Mouse (Mus musculus): ENCODE results near the gene Gm21731.
"Not testable (repeated sequence)": the region's sequence is repeated elsewhere in the genome, so short reads cannot be mapped to it uniquely, and the experiment has no call there.

Gm21731 gene

GRCm38 (mm10) chr13:120238811-120239210, at the start of gene Gm21731:
Gene Gm21731 (plus strand): TSS chr13:120239111.
- DNase-seq (ENCODE audit: low read depth, low spot score), result not testable (repeated sequence)

- not testable (repeated sequence) for DNase-seq (ENCODE audit: low read depth, low spot score)
These were observed 42.6 kb upstream of the Gm21731 start for GRCm38 (mm10) chr13:120196189-120196821.

- not testable (repeated sequence) for DNase-seq (ENCODE audit: low read depth, low spot score)
These were observed 23.1 kb upstream of the Gm21731 start, which contains the start of gene Gm21762 for GRCm38 (mm10) chr13:120215847-120216246. Gene Gm21762 (minus strand): TSS chr13:120215947.

DNA sequence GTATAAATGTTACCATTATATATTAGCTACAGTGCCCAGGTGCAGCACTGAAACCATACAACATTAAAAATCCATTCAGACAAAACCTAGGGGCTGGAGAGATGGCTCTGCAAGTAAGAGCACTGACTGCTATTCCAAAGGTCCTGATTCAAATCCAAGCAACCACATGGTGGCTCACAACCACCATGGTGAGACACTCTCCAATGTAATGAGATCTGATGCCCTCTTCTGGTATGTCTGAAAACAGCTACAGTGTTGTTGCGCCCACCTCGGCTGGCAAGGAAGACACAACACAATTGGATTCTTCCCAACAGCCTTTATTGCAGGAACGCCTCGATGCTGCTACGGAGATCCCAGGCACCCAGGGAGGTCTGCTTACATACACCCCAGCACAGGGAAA, 18.0 kb upstream of the Gm21731 start:
- DNase-seq (ENCODE audit: low read depth, low spot score), result not testable (repeated sequence)

- not testable (repeated sequence) for DNase-seq (ENCODE audit: low read depth, low spot score)
These were observed 15.8 kb upstream of the Gm21731 start for GRCm38 (mm10) chr13:120223012-120223659.

GRCm38 (mm10) chr13:120231798-120232197, 7.1 kb upstream of the Gm21731 start:
- DNase-seq (ENCODE audit: low read depth, low spot score), result not testable (repeated sequence)

DNA sequence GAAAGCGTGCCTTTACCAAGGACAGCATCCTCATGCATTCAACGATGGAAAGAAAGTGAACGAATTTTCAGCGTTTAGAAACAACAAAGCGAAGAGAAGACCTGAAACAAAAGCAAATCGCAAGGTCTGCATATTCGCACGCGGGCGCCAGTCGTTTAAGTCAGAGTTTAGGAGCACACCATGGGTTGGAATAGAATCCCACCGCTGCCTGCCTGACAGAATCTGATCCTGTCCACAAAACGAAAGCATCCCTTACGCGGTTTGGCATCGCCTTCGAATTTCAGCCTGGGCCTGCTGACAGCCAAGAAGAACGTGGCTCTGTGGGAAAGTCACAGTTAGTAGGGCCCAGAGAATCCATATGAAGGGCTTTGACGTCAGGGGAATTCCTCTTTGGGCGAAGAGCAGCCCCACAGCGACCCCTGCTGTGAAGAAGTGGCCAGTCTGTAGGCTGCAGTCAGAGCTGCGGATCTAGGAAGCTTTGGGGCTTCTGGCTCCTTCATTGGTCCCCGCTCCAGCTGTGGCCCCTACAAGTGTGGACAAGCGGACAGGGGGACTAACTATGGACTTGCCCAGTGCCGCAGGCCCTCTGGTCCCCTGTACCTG, 6.4 kb upstream of the Gm21731 start:
- not testable (repeated sequence) for DNase-seq (ENCODE audit: low read depth, low spot score)

DNA sequence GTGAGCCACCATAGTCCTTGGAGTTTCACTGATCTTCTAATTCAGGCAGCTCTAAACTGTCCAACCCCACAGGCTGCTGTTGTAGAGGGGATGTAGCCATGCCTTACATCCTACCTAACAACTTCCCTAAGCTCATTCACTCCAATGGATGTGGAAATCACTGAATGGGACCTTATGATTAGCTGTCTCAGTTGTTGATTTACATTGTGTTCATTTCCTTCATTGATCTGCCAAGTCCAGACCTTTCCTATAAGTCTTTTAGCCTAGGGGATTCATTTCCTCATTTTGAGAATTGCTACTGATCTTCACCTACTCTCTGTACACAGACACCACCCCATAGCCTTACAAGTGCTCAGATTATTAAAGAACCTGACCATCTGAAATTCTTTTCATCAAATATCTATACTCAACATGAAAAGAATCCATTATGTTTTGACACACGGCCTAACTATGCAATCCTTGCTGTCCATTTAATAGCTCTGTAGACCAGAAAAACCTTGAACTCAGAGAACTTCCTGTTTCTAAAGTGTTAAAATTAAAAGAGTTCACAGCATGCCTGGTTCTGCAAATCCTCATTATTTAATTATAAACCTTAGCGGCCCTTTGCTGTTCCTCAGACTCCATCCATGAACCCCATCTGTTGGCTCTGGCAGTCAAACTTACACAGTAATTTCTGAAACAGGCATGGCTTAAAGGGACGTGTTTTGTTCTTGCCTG, 12.5 kb downstream of the Gm21731 start:
- DNase-seq (ENCODE audit: low read depth, low spot score), result not testable (repeated sequence)

DNA sequence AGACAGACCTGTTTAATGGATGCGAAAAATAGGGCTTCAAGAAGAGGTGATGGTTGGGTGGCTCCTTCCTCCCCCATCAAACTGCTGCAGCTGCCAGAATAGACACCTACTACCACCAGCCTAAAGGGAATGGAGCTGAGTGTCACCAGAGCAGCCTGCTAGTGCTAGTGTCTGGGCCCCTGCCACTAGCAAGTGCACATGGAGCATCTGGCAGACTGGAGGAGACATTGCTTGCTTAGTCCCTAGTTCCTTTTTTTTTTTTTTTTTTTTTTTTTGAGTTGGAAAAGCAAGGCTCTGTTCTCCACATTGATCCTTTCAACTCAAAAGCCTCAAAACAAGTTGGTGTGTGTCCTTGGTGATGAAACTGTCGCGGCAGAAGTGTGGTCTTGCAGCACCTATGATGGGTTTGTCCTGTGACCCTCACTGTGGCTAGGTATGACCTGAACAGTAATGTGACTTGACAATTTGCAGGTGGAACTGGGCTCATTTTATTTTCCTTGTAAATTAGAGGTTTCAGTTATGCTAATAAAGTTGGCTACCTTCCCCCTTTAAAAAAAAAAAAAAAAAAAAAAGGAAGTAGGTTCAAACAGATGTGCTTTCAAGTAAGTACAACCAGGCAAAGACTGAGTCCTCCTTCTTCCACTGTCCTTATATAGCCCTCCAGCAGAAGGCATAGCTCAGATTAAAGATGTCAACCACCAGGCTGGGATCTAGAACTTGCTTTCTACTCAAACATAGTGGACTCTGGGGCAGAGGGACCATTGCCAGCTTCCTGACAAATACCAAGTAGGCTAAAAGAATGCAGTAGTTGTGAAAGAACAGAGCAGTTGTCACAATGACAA, 20.1 kb downstream of the Gm21731 start:
- not testable (repeated sequence) for DNase-seq (ENCODE audit: low read depth, low spot score)

GRCm38 (mm10) chr13:120259718-120260117, 20.8 kb downstream of the Gm21731 start:
- not testable (repeated sequence) for DNase-seq (ENCODE audit: low read depth, low spot score)

GRCm38 (mm10) chr13:120262870-120263269, 24.0 kb downstream of the Gm21731 start, which contains the start of gene AF067061:
Gene AF067061 (plus strand): TSS chr13:120263114.
- DNase-seq (ENCODE audit: low read depth, low spot score), result not testable (repeated sequence)

DNA sequence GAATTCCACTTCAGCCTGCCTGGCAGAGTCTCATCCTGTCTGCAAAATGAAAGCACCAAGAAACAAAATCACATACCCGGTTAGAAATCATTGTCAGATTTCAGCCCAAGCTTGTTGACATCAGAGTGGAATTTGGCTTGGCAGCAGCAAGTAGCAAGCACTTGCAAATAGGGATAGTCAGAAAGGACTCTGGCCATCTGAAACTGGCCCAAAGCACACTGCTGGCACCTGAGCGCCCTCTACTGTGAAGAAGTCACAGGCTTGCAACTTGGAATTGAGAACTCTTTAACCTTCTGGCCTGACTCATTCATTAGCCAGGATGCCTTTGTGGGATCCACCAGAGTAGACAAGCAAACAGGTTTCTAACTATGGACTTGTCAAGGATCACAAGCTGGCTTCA, 38.9 kb downstream of the Gm21731 start:
- DNase-seq (ENCODE audit: low read depth, low spot score), result not testable (repeated sequence)

DNA sequence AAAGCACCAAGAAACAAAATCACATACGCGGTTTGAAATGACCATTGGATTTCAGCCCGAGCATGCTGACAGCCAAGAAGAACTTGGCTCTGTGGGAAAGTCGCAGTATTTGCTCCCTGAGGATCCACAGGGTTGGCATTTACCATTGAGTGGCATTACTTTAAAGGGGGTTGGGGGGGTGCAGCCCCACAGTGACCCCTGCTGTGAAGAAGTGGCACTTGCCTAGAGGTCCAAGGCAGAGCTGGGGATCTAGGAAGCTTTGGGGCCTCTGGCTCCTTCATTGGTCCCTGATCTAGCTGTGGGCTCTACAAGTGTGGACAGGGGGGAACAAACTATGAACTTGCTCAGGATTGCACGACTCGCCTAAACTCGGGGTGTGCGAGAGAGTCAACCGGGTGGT, 39.9 kb downstream of the Gm21731 start:
- DNase-seq (ENCODE audit: low read depth, low spot score), result no peak

Data from WW6 (cell line).